Mouse (Mus musculus) lung, adult 2 months (tissue): ENCODE data around the gene Kcnh6. TPM values are rescaled to one million over a fixed set of nuclear protein-coding genes. Genes with fewer than 3 reads are reported as not detected.
A peak's percentile ranks its signal among the peaks of the same experiment; 100 is the strongest.
"Not testable (repeated sequence)": the region's sequence is repeated elsewhere in the genome, so short reads cannot be mapped to it uniquely, and the experiment has no call there.

Source experiments
- DNase-seq: peaks from one replicate; pipeline ENCODE4 v3.0.0; 2022
- H3K4me1 ChIP-seq: fragments of 200-500 bp; 2 replicates; pipeline ENCODE4 v1.6.1; 2011; ENCODE audit warnings: low read length; ENCODE audit not compliant: control insufficient read depth, insufficient read depth
- H3K4me3 ChIP-seq: fragments of 200-500 bp; replicated peaks from 2 replicates; pipeline ENCODE3; 2011; ENCODE audit warnings: low read depth, mild to moderate bottlenecking, control low read depth, low read length; ENCODE audit errors: extremely low read depth
- CTCF ChIP-seq: fragments of 200-500 bp; IDR thresholded peaks from 2 replicates; pipeline ENCODE4 v1.5.1; 2011; ENCODE audit warnings: mild to moderate bottlenecking, low read length, control low read depth; ENCODE audit not compliant: insufficient read depth
- POLR2A ChIP-seq: fragments of 200-500 bp; IDR thresholded peaks from 2 replicates; pipeline ENCODE4 v1.6.1; 2011; ENCODE audit warnings: low read depth, mild to moderate bottlenecking, control low read depth, low read length, borderline replicate concordance; ENCODE audit errors: extremely low read depth
- WGBS: fragments of 180-500 bp; shearing (Covaris S2); methylation state at CpG from one replicate; pipeline ENCODE4 v1.1.7; 2018; 5-methylcytosine and 5-hydroxymethylcytosine counted together
- polyA plus RNA-seq: library from polyadenylated mRNA; depleted of rRNA; stranded (reverse); fragments of >200 nt; gene quantifications from 2 replicates; pipeline ENCODE4 v1.2.3, GENCODE M21; 2012

Kcnh6 gene
- polyA plus RNA-seq, 1 experiment = 0.44 TPM

- 85% methylated on average over 6 of the region's 6 CpGs for WGBS
- DNase-seq = no peak
- Histone ChIP-seq H3K4me1 (no peaks in the 10 kb centered on the region), H3K4me3 (no peak overlapping the region)
- TF ChIP-seq CTCF = no peak
Measured at GRCm38 (mm10) chr11:106055341-106055740, 47.4 kb downstream of the Kcnh6 start.

- WGBS = 79% methylated on average over 8 of the region's 8 CpGs
- no peak overlapping the region for H3K4me3 ChIP-seq
Measured at GRCm38 (mm10) chr11:106056819-106057491, 49.0 kb downstream of the Kcnh6 start.

GRCm38 (mm10) chr11:106058020-106058419 lies 50.1 kb downstream of the Kcnh6 start:
- TF ChIP-seq POLR2A (no peak), CTCF (no peak)
- Histone ChIP-seq H3K4me1 (no peaks in the 10 kb centered on the region), H3K4me3 (no peak overlapping the region)
- 64% methylated on average over 8 of the region's 8 CpGs for WGBS
- DNase-seq = no peak

More at GRCm38 (mm10) chr11:106056819-106057491, 49.0 kb downstream of the Kcnh6 start:
- no peaks in the 10 kb centered on the region for H3K4me1 ChIP-seq
- DNase-seq = no peak
- no peak for TF ChIP-seq CTCF
- no peak for TF ChIP-seq POLR2A

GRCm38 (mm10) chr11:106060549-106060948 lies 52.6 kb downstream of the Kcnh6 start:
- WGBS = 76% methylated on average over 1 of the region's 1 CpGs
- no peak for DNase-seq
- H3K4me1 ChIP-seq = no peaks in the 10 kb centered on the region
- TF ChIP-seq CTCF (no peak), POLR2A (no peak)
- no peak overlapping the region for H3K4me3 ChIP-seq

- no peak for DNase-seq
- no peaks in the 10 kb centered on the region for H3K4me1 ChIP-seq
- H3K4me3 ChIP-seq = no peak overlapping the region
- WGBS = 85% methylated on average over 1 of the region's 1 CpGs
- TF ChIP-seq POLR2A = no peak
- TF ChIP-seq CTCF = no peak
Measured at GRCm38 (mm10) chr11:106061311-106061710, 53.4 kb downstream of the Kcnh6 start.

- WGBS = 81% methylated on average over 5 of the region's 5 CpGs
- no peak overlapping the region for H3K4me3 ChIP-seq
- DNase-seq = no peak
- TF ChIP-seq CTCF = no peak
- no peak for TF ChIP-seq POLR2A
- H3K4me1 ChIP-seq = no peaks in the 10 kb centered on the region; the same call in 1 of the 2 replicates
Measured at GRCm38 (mm10) chr11:106063756-106064155, 55.8 kb downstream of the Kcnh6 start.

GRCm38 (mm10) chr11:106065073-106065922 lies 57.4 kb downstream of the Kcnh6 start:
- 26% methylated on average over 18 of the region's 18 CpGs for WGBS
- DNase-seq = no peak
- H3K4me1 ChIP-seq = no peaks in the 10 kb centered on the region; the same call in 1 of the 2 replicates
- peak overlapping the region; percentile 16 for H3K4me3 ChIP-seq
- TF ChIP-seq POLR2A (no peak), CTCF (no peak)

GRCm38 (mm10) chr11:106065923-106066571 lies 58.1 kb downstream of the Kcnh6 start, which contains the start of gene Taco1:
TSS of gene Taco1 (plus strand) at chr11:106066061.
- TF ChIP-seq POLR2A (peak; percentile 62; the same call in 1 of the 2 replicates), CTCF (peak; percentile 21; the same call in 1 of the 2 replicates)
- H3K4me1 ChIP-seq = no peaks in the 10 kb centered on the region; the same call in 1 of the 2 replicates
- H3K4me3 ChIP-seq = peak within 1 kb of the TSS; percentile 72
- WGBS = under 1% methylated on average over 49 of the region's 49 CpGs
- peak; percentile 95 for DNase-seq

- DNase-seq, H3K4me1 ChIP-seq: not testable (repeated sequence)
- H3K4me3 ChIP-seq = peak overlapping the region; percentile 72
- WGBS = 8% methylated on average over 23 of the region's 23 CpGs
Measured at GRCm38 (mm10) chr11:106066616-106067015, 58.7 kb downstream of the Kcnh6 start.

- DNase-seq = no peak
- WGBS = 75% methylated on average over 3 of the region's 3 CpGs
- no peaks in the 10 kb centered on the region for H3K4me1 ChIP-seq
- TF ChIP-seq POLR2A (no peak), CTCF (no peak)
- H3K4me3 ChIP-seq = no peak overlapping the region
Measured at GRCm38 (mm10) chr11:106073774-106074173, 65.8 kb downstream of the Kcnh6 start.
